Mouse (Mus musculus): ENCODE data around the gene Gm35315. TPM values are rescaled to one million over a fixed set of nuclear protein-coding genes. Genes with fewer than 3 reads are reported as not detected.
"Not testable (repeated sequence)": the region's sequence is repeated elsewhere in the genome, so short reads cannot be mapped to it uniquely, and the experiment has no call there.

The Gm35315 gene
- polyA plus RNA-seq, 1 experiment from 2014 or later: 1.8 TPM

GRCm38 (mm10) chr5:110122380-110122779, 28.2 kb upstream of the Gm35315 start:
- ATAC-seq (ENCODE audit: insufficient read depth, low FRiP score); H3K4me1 ChIP-seq (ENCODE audit: control insufficient read depth, insufficient read depth, low read length); H3K4me3 ChIP-seq (replicated peaks; ENCODE audit: low read length); H3K9ac ChIP-seq (ENCODE audit: low read length); H3K27me3 ChIP-seq (ENCODE audit: control insufficient read depth, insufficient read depth, low read length); H3K27ac ChIP-seq (ENCODE audit: low read length); H3K9me3 ChIP-seq (replicated peaks; ENCODE audit: control insufficient read depth, low read length); H3K4me2 ChIP-seq (ENCODE audit: low read depth, low read length): not testable (repeated sequence)
- H3K36me3 ChIP-seq (ENCODE audit: control insufficient read depth, insufficient read depth, low read length): peaks cover 21% of the 10 kb centered on the region
- 81% methylated on average over 3 of the region's 3 CpGs for WGBS

DNA sequence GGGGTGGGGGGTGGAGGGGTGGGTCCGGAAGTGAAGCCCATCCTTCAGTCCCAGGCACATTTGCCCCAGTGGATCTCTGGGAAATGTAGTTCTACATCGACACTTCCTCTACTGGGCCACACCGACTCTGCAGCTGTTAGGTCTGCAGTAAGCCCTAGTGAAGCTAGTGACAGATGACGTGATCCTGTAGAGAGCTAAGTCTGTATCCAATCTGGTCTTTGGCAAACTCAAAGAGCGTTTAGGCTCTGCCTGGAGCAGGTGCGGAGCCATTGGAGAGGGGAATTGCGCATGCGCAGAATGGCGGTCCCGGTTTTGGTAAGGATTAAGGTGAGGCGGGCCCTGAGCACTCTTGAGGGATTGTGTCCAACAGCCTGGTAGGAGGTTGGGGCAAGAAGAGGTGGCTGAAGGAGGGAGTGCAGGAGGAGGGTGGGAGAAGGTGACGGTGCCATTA, 15.8 kb upstream of the Gm35315 start, which contains the start of gene Zfp605:
TSS of gene Zfp605 (plus strand) at position 102 of the 451 bp plus-strand sequence.
- Histone ChIP-seq H3K9me3 (replicated peaks; ENCODE audit: control insufficient read depth, low read length) (peaks cover 4% of the 10 kb centered on the region; the same call in 1 of the 2 replicates), H3K4me2 (ENCODE audit: low read depth, low read length) (peak within 1 kb of the TSS; percentile 69), H3K9ac (ENCODE audit: low read length) (peak within 1 kb of the TSS; percentile 68), H3K27ac (ENCODE audit: low read length) (peak within 1 kb of the TSS; percentile 86), H3K36me3 (ENCODE audit: control insufficient read depth, insufficient read depth, low read length) (peaks cover 20% of the 10 kb centered on the region), H3K27me3 (ENCODE audit: control insufficient read depth, insufficient read depth, low read length) (no peaks in the 10 kb centered on the region), H3K4me1 (ENCODE audit: control insufficient read depth, insufficient read depth, low read length) (peaks cover 11% of the 10 kb centered on the region), H3K4me3 (replicated peaks; ENCODE audit: low read length) (peak within 1 kb of the TSS; percentile 68)
- under 1% methylated on average over 12 of the region's 12 CpGs for WGBS
- ATAC-seq (ENCODE audit: insufficient read depth, low FRiP score): peak; percentile 22; the same call in 1 of the 2 replicates

DNA sequence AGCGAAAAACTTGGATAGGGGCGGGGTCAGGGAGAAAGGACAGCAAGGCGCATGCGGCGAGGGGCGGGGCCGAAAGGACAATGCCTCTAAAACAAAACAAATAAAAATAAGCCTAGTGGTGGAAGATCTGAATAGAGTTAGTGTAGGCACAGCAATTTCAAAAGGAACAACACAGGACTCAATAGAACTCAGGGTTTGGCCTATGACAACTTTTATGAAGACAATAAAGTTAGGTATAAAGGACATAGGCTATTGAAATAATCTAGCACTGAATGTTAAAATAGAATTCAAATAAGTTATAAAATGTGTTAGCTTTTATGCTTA, 14.0 kb upstream of the Gm35315 start:
- H3K27me3 ChIP-seq (ENCODE audit: control insufficient read depth, insufficient read depth, low read length): no peaks in the 10 kb centered on the region
- H3K4me3 ChIP-seq (replicated peaks; ENCODE audit: low read length): peak overlapping the region; percentile 94
- H3K9me3 ChIP-seq (replicated peaks; ENCODE audit: control insufficient read depth, low read length): peaks cover 6% of the 10 kb centered on the region
- peak overlapping the region; percentile 93 for H3K4me2 ChIP-seq (ENCODE audit: low read depth, low read length)
- 0% methylated on average over 7 of the region's 7 CpGs for WGBS
- H3K36me3 ChIP-seq (ENCODE audit: control insufficient read depth, insufficient read depth, low read length): peaks cover 34% of the 10 kb centered on the region
- peaks cover 11% of the 10 kb centered on the region for H3K4me1 ChIP-seq (ENCODE audit: control insufficient read depth, insufficient read depth, low read length)
- no peak for ATAC-seq (ENCODE audit: insufficient read depth, low FRiP score)
- peak overlapping the region; percentile 100 for H3K27ac ChIP-seq (ENCODE audit: low read length)
- no peak overlapping the region for H3K9ac ChIP-seq (ENCODE audit: low read length)

DNA sequence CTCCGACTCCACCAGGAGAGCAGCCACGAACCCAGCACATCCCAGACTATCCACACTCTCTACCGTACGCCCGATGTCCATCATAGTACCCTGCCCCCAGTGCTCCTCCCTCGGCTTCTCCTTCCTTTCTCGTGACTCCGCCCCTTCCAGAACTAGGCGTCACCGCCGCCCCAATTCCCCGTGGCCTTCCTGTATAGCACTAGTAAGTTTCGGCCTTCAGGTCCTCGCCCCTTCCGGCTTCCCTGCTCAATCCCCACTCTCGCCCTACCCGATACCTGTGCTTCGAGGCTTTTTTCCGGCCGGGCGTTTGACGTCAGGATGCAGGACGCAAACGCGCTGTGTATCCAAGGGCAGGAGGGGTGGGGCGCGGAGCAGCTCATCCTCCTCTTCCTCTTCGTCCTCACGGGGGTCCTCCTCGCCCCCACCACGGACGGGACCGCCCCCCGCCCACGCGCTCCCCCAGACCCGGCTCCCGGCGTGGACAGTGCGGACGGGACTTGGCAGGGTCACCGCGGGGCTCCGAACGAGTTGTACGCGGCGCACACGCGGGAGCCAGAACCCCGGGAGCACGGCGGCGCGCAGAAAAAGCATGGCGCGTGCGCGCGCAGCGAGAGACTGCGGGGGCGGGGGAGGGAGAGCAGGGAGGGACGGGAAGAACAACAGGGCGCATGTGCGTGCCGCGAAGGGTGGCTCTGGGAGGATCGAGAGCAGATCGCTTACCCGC, 13.5 kb upstream of the Gm35315 start, which contains the start of gene Gtpbp6:
TSS of gene Gtpbp6 (minus strand) at position 617 of the 724 bp plus-strand sequence.
- Histone ChIP-seq H3K4me1 (ENCODE audit: control insufficient read depth, insufficient read depth, low read length) (peaks cover 11% of the 10 kb centered on the region), H3K27me3 (ENCODE audit: control insufficient read depth, insufficient read depth, low read length) (no peaks in the 10 kb centered on the region), H3K27ac (ENCODE audit: low read length) (peak within 1 kb of the TSS; percentile 100), H3K4me2 (ENCODE audit: low read depth, low read length) (peak within 1 kb of the TSS; percentile 93), H3K4me3 (replicated peaks; ENCODE audit: low read length) (peak within 1 kb of the TSS; percentile 94), H3K9ac (ENCODE audit: low read length) (peak within 1 kb of the TSS; percentile 97), H3K36me3 (ENCODE audit: control insufficient read depth, insufficient read depth, low read length) (peaks cover 36% of the 10 kb centered on the region), H3K9me3 (replicated peaks; ENCODE audit: control insufficient read depth, low read length) (peaks cover 6% of the 10 kb centered on the region)
- ATAC-seq (ENCODE audit: insufficient read depth, low FRiP score): peak; percentile 89
- under 1% methylated on average over 71 of the region's 71 CpGs for WGBS

DNA sequence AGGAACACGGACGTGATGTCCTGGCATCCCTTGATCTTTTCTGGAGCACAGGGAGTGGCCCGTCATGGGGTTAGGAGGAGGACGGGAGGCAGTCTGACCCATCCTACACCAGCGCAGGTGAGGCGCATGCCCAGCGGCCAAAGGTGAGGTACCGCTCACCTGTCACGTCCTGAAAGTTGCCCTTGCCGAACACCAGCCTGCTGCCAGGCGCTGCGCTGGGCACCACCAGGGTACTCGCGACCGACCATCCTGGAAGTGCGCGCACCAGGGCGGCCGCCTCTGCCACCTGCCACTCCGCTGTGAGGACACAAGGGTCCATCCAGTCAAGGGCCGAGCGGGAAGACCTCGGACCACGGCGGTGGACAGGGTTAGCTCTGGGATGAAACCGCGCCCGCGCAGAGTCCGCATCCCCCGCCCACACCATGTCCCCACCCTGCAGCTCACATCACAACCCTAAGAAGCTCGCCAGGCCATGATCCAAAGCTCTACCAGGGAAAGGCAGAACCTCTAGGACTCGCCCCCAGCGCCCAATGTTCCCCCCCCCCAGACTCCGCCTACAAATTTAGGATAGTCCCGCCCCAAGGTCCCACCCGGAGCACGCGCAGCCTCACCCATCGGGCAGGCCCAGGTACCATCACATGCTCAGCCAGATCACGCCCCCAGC, 12.8 kb upstream of the Gm35315 start:
- H3K4me3 ChIP-seq (replicated peaks; ENCODE audit: low read length): peak overlapping the region; percentile 94
- H3K4me1 ChIP-seq (ENCODE audit: control insufficient read depth, insufficient read depth, low read length): peaks cover 14% of the 10 kb centered on the region
- peak overlapping the region; percentile 93 for H3K4me2 ChIP-seq (ENCODE audit: low read depth, low read length)
- H3K27ac ChIP-seq (ENCODE audit: low read length): peak overlapping the region; percentile 100
- H3K9ac ChIP-seq (ENCODE audit: low read length): peak overlapping the region; percentile 97
- no peak; the same call in 1 of the 2 replicates for ATAC-seq (ENCODE audit: insufficient read depth, low FRiP score)
- no peaks in the 10 kb centered on the region for H3K27me3 ChIP-seq (ENCODE audit: control insufficient read depth, insufficient read depth, low read length)
- H3K9me3 ChIP-seq (replicated peaks; ENCODE audit: control insufficient read depth, low read length): peaks cover 6% of the 10 kb centered on the region
- peaks cover 36% of the 10 kb centered on the region for H3K36me3 ChIP-seq (ENCODE audit: control insufficient read depth, insufficient read depth, low read length)
- 13% methylated on average over 41 of the region's 41 CpGs for WGBS

- peaks cover 21% of the 10 kb centered on the region for H3K4me1 ChIP-seq (ENCODE audit: control insufficient read depth, insufficient read depth, low read length)
Observed at GRCm38 (mm10) chr5:110106140-110106871, 12.1 kb upstream of the Gm35315 start.

DNA sequence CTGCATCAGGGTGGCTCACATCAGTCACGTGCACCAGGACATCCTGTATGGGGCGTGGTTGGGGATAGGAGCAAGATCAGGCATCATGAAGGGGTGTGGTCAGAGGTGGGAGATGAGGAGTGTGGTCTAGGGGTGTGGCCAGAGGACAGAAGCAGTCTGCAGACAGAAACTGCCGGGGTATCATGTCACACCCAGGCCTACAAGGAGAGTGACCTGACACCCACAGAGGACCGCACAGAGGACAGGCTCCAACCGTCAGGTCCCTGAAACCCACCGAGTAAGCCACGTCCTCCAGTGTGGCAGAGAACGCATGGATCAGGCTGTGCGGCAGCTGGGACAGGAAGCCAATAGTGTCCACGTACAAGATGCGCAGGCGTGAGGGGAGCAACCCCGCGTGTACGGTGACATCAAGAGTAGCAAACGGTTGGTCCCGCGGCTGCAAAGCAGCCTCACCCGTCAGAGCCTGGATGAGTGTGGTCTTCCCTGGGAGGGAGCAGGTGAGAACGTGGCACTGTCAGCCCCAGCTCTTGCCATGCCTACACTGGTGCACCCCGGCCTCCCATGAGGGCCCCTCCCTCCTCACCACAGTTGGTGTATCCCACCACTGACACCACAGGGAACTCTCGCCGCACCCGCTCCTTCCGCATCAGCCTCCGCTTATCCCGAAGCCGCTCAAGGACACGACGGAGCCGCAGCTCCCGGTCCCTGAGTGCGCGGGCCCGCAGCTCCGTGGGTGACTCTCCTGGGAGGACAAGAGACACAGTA, 10.6 kb upstream of the Gm35315 start:
- no peak overlapping the region for H3K27ac ChIP-seq (ENCODE audit: low read length)
- no peak for ATAC-seq (ENCODE audit: insufficient read depth, low FRiP score)
- H3K9ac ChIP-seq (ENCODE audit: low read length): no peak overlapping the region
- WGBS: 94% methylated on average over 36 of the region's 36 CpGs
- H3K36me3 ChIP-seq (ENCODE audit: control insufficient read depth, insufficient read depth, low read length): peaks cover 36% of the 10 kb centered on the region
- H3K4me2 ChIP-seq (ENCODE audit: low read depth, low read length): no peak overlapping the region
- peaks cover 23% of the 10 kb centered on the region for H3K4me1 ChIP-seq (ENCODE audit: control insufficient read depth, insufficient read depth, low read length)
- H3K4me3 ChIP-seq (replicated peaks; ENCODE audit: low read length): no peak overlapping the region
- H3K9me3 ChIP-seq (replicated peaks; ENCODE audit: control insufficient read depth, low read length): peaks cover 6% of the 10 kb centered on the region
- no peaks in the 10 kb centered on the region for H3K27me3 ChIP-seq (ENCODE audit: control insufficient read depth, insufficient read depth, low read length)

More at GRCm38 (mm10) chr5:110106140-110106871, 12.1 kb upstream of the Gm35315 start:
- H3K4me2 ChIP-seq (ENCODE audit: low read depth, low read length): peak overlapping the region; percentile 93
- H3K9me3 ChIP-seq (replicated peaks; ENCODE audit: control insufficient read depth, low read length): peaks cover 6% of the 10 kb centered on the region
- no peak overlapping the region for H3K27ac ChIP-seq (ENCODE audit: low read length)
- WGBS: 93% methylated on average over 26 of the region's 26 CpGs
- peaks cover 36% of the 10 kb centered on the region for H3K36me3 ChIP-seq (ENCODE audit: control insufficient read depth, insufficient read depth, low read length)
- H3K4me3 ChIP-seq (replicated peaks; ENCODE audit: low read length): peak overlapping the region; percentile 94
- H3K9ac ChIP-seq (ENCODE audit: low read length): no peak overlapping the region; the same call in 1 of the 2 replicates
- H3K27me3 ChIP-seq (ENCODE audit: control insufficient read depth, insufficient read depth, low read length): no peaks in the 10 kb centered on the region
- ATAC-seq (ENCODE audit: insufficient read depth, low FRiP score): no peak

GRCm38 (mm10) chr5:110103901-110104615, 9.8 kb upstream of the Gm35315 start:
- H3K9me3 ChIP-seq (replicated peaks; ENCODE audit: control insufficient read depth, low read length): peaks cover 6% of the 10 kb centered on the region
- peaks cover 36% of the 10 kb centered on the region for H3K36me3 ChIP-seq (ENCODE audit: control insufficient read depth, insufficient read depth, low read length)
- no peak overlapping the region for H3K9ac ChIP-seq (ENCODE audit: low read length)
- no peak overlapping the region for H3K4me3 ChIP-seq (replicated peaks; ENCODE audit: low read length)
- 95% methylated on average over 27 of the region's 27 CpGs for WGBS
- H3K4me2 ChIP-seq (ENCODE audit: low read depth, low read length): no peak overlapping the region
- H3K27ac ChIP-seq (ENCODE audit: low read length): no peak overlapping the region
- peaks cover 23% of the 10 kb centered on the region for H3K4me1 ChIP-seq (ENCODE audit: control insufficient read depth, insufficient read depth, low read length)
- ATAC-seq (ENCODE audit: insufficient read depth, low FRiP score): no peak
- H3K27me3 ChIP-seq (ENCODE audit: control insufficient read depth, insufficient read depth, low read length): no peaks in the 10 kb centered on the region

All from stomach, embryonic 16.5 days (tissue).